Mouse (Mus musculus) thymus, adult 2 months (tissue): Measurements from ENCODE around the gene Otogl.

Source experiments
- CTCF ChIP-seq: fragments of 200-500 bp; IDR thresholded peaks from 2 replicates; pipeline ENCODE4 v1.5.1; 2012; ENCODE audit warnings: mild to moderate bottlenecking, control low read depth, low read length, moderate library complexity, borderline replicate concordance; ENCODE audit not compliant: control insufficient read depth, poor library complexity, insufficient read depth; ENCODE audit errors: extremely low read depth
- POLR2A ChIP-seq: fragments of 200-500 bp; IDR thresholded peaks from 2 replicates; pipeline ENCODE4 v1.6.1; 2012; ENCODE audit warnings: mild to moderate bottlenecking, low read length, control low read depth, moderate library complexity; ENCODE audit not compliant: control insufficient read depth, poor library complexity, insufficient read depth; ENCODE audit errors: extremely low read depth

- no peak for TF ChIP-seq CTCF
- TF ChIP-seq POLR2A = no peak
Measured at GRCm38 (mm10) chr10:107779548-107779947, 132.4 kb downstream of the Otogl start.
